ENCODE assay signal across 11 mouse cellular contexts in the genomic region with DNA sequence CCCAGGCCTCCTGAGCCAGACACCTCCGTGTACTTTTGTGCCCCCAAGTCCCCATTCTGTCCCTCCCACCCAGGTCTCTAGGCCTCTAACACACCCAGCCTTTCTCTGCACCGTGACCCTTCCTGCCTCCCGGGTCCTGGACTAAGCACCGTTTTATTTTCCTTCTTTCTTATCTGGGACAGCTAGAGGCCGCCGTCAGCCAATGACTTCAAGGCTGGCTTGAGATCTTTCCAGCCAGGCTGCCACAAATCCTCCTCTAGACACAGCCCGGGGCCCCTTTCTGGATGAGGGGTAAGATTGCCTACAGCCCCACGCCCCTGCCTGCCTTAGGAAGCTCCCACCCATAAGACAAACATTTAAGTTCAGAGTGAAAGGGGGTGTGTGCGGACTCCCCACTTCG. TPM values are rescaled to one million over a fixed set of nuclear protein-coding genes. Genes with fewer than 3 reads are reported as not detected.
DNase-seq lines count a peak whose midpoint lies in the region; ATAC-seq and TF ChIP-seq lines count a peak whose summit lies in the region.
"Had no signal": no experiment of that assay in that cellular context is flagged by ENCODE, and none has a peak within 500 bp of the region (broad histone marks: within the 10 kb centered on the region; RNA-seq: fewer than 3 reads in every experiment).

No protein-coding gene starts in this region.

- peak overlapping the region; percentile 92 for H3K27ac ChIP-seq in lung, embryonic 15.5 days
- no peak overlapping the region for H3K27ac ChIP-seq in forebrain, embryonic 14.5 days (ENCODE audit: low read depth, low read length)
- no peak overlapping the region for H3K27ac ChIP-seq in hindbrain, postnatal 0 days
- H3K27ac ChIP-seq in neural tube, embryonic 13.5 days (replicated peaks): 0 out of 2 replicates have a peak overlapping the region, but pooled peaks have one; percentile 23

- H3K4me1 ChIP-seq in lung, embryonic 15.5 days: peaks cover 78% of the 10 kb centered on the region
- H3K4me1 ChIP-seq in forebrain, embryonic 14.5 days (ENCODE audit: control insufficient read depth, insufficient read depth, low read length): peaks cover 33% of the 10 kb centered on the region
- 0 out of 2 replicates have a peak, but pooled peaks cover 10% of the 10 kb centered on the region for H3K4me1 ChIP-seq in hindbrain, postnatal 0 days (ENCODE audit: insufficient read depth, low read length)
- H3K4me1 ChIP-seq in neural tube, embryonic 13.5 days (replicated peaks): peaks cover 58% of the 10 kb centered on the region

- peaks cover 11% of the 10 kb centered on the region; the same call in 1 of the 2 replicates for H3K27me3 ChIP-seq in lung, embryonic 15.5 days
- no peaks in the 10 kb centered on the region; the same call in 1 of the 2 replicates for H3K27me3 ChIP-seq in forebrain, embryonic 14.5 days (replicated peaks; ENCODE audit: control insufficient read depth, insufficient read depth, low read length)
- no peaks in the 10 kb centered on the region for H3K27me3 ChIP-seq in hindbrain, postnatal 0 days (ENCODE audit: insufficient read depth, low read length)
- peaks cover 37% of the 10 kb centered on the region for H3K27me3 ChIP-seq in neural tube, embryonic 13.5 days

- no peak for ATAC-seq in lung, embryonic 15.5 days (ENCODE audit: borderline replicate concordance, extremely low read depth, low FRiP score, low TSS enrichment)
- ATAC-seq in forebrain, embryonic 14.5 days: no peak
- no peak for ATAC-seq in hindbrain, postnatal 0 days
- ATAC-seq in neural tube, embryonic 13.5 days (ENCODE audit: low read depth): no peak

- DNase-seq in lung, postnatal 4 days: no peak
- no peak for DNase-seq in forebrain, embryonic 14.5 days (ENCODE audit: low spot score)
- no peak for DNase-seq in hindbrain, postnatal 0 days (ENCODE audit: low spot score)
- DNase-seq in left cerebral cortex, postnatal 10 days (ENCODE audit: extremely low spot score in 1 of 2, low spot score in 2 of 2): no peak
- no peak for DNase-seq in spleen, postnatal 10 days (ENCODE audit: low spot score in 2 of 2)
- DNase-seq: adrenal gland, postnatal 36 days; right cerebral cortex, postnatal 4 days had no signal

- WGBS in lung, embryonic 15.5 days: 13% methylated on average over 10 of the region's 10 CpGs
- 30% methylated on average over 10 of the region's 10 CpGs for WGBS in forebrain, embryonic 14.5 days
- WGBS in hindbrain, postnatal 0 days: 49% methylated on average over 10 of the region's 10 CpGs
- 34% methylated on average over 10 of the region's 10 CpGs for WGBS in neural tube, embryonic 13.5 days

- no peaks in the 10 kb centered on the region for H3K9me3 ChIP-seq in lung, embryonic 15.5 days
- H3K9me3 ChIP-seq in forebrain, embryonic 14.5 days (replicated peaks; ENCODE audit: control insufficient read depth, low read length): no peaks in the 10 kb centered on the region
- H3K9me3 ChIP-seq in hindbrain, postnatal 0 days (ENCODE audit: low read length): no peaks in the 10 kb centered on the region
- no peaks in the 10 kb centered on the region for H3K9me3 ChIP-seq in neural tube, embryonic 13.5 days

- H3K4me3 ChIP-seq in lung, embryonic 15.5 days: peak overlapping the region; percentile 46
- no peak overlapping the region for H3K4me3 ChIP-seq in forebrain, embryonic 14.5 days (ENCODE audit: low read depth, low read length)
- no peak overlapping the region for H3K4me3 ChIP-seq in hindbrain, postnatal 0 days (ENCODE audit: low read length)
- no peak overlapping the region for H3K4me3 ChIP-seq in neural tube, embryonic 13.5 days

- H3K36me3 ChIP-seq in lung, embryonic 15.5 days: no peaks in the 10 kb centered on the region
- H3K36me3 ChIP-seq in forebrain, embryonic 14.5 days (ENCODE audit: control insufficient read depth, insufficient read depth, low read length): no peaks in the 10 kb centered on the region
- H3K36me3 ChIP-seq in hindbrain, postnatal 0 days (ENCODE audit: insufficient read depth, low read length): no peaks in the 10 kb centered on the region
- no peaks in the 10 kb centered on the region for H3K36me3 ChIP-seq in neural tube, embryonic 13.5 days

- peak overlapping the region; percentile 39 for H3K9ac ChIP-seq in lung, embryonic 15.5 days
- H3K9ac ChIP-seq in forebrain, embryonic 14.5 days (ENCODE audit: low read length): peak overlapping the region; percentile 25; the same call in 1 of the 2 replicates
- no peak overlapping the region for H3K9ac ChIP-seq in hindbrain, postnatal 0 days (replicated peaks; ENCODE audit: low read length)
- peak overlapping the region; percentile 38 for H3K9ac ChIP-seq in neural tube, embryonic 13.5 days

- no peak for TF ChIP-seq CTCF in hindbrain, postnatal 0 days (IDR thresholded peaks at IDR 0.05; ENCODE audit: low read depth)

- peak overlapping the region; percentile 79 for H3K4me2 ChIP-seq in lung, embryonic 15.5 days
- peak overlapping the region; percentile 94 for H3K4me2 ChIP-seq in forebrain, embryonic 14.5 days (ENCODE audit: low read length)
- H3K4me2 ChIP-seq in hindbrain, postnatal 0 days (ENCODE audit: low read depth, low read length): peak overlapping the region; percentile 90
- H3K4me2 ChIP-seq in neural tube, embryonic 13.5 days: peak overlapping the region; percentile 90

- intact Hi-C loops in left cerebral cortex, postnatal 10 days (cut with DNase I): loop anchor here (5.0 kb wide), 1 partner anchor 33 kb away; no protein-coding TSS in a partner anchor

RNA-seq across cellular contexts. Expression of a gene that starts 54.1 kb away (rescaled TPM):
- 0.42 and 0.57 TPM in 2 replicates for polyA plus RNA-seq in lung, embryonic 15.5 days (2015; fragmentation: Nextera tagmentation; extraction: Ambion mirVana)
- 0.48 and 0.70 TPM in 2 replicates for polyA plus RNA-seq in forebrain, embryonic 14.5 days (2014; fragmentation: Nextera tagmentation; extraction: Ambion mirVana)
- 1.6 and 5.3 TPM in 2 replicates for total RNA-seq in hindbrain, postnatal 0 days (2014; rRNA removed)
- 2.3 and 2.6 TPM in 2 replicates for polyA plus RNA-seq in hindbrain, postnatal 0 days (2015; fragmentation: Nextera tagmentation; extraction: Ambion mirVana)
- 0.96 and 1.1 TPM in 2 replicates for polyA plus RNA-seq in neural tube, embryonic 13.5 days (2015; fragmentation: Nextera tagmentation; extraction: Ambion mirVana)
- total RNA-seq in left cerebral cortex, postnatal 10 days (2021): 1 to 10 TPM; 1.6 to 3.4 TPM
- total RNA-seq: megakaryocyte-erythroid progenitor cell, adult 5-6 weeks; MEL had no signal

Comparison
In these comparisons a context has a peak if more than half of its experiments do, and no peak if none do; other contexts are left out.
1. H3K27ac ChIP-seq: peak in lung, embryonic 15.5 days (single experiment) and neural tube, embryonic 13.5 days (single experiment); none in forebrain, embryonic 14.5 days (single experiment) and hindbrain, postnatal 0 days (single experiment).
2. Peak in every context shown above with its lines, with median percentiles within 50 percentile points of each other: H3K4me2 ChIP-seq.